Mouse (Mus musculus) limb, embryonic 10.5 days (tissue): ENCODE data around the gene Inf2. TPM values are rescaled to one million over a fixed set of nuclear protein-coding genes. Genes with fewer than 3 reads are reported as not detected.

Source experiments
- DNase-seq: peaks from one replicate; pipeline ENCODE4 v3.0.0-alpha.2; 2017; ENCODE audit warnings: low spot score
- H3K27ac ChIP-seq: fragments of 300-500 bp; sonication (generic); 2 replicates; pipeline ENCODE4 v1.5.1; 2016; ENCODE audit warnings: mild to moderate bottlenecking
- H3K27me3 ChIP-seq: fragments of 300-500 bp; sonication (generic); 2 replicates; pipeline ENCODE4 v1.6.1; 2016; ENCODE audit warnings: low read depth, mild to moderate bottlenecking; ENCODE audit not compliant: poor library complexity, severe bottlenecking
- H3K36me3 ChIP-seq: fragments of 300-500 bp; sonication (generic); 2 replicates; pipeline ENCODE4 v1.6.1; 2016; ENCODE audit warnings: mild to moderate bottlenecking, moderate library complexity
- H3K4me1 ChIP-seq: fragments of 300-500 bp; sonication (generic); 2 replicates; pipeline ENCODE4 v1.6.1; 2016
- H3K4me3 ChIP-seq: fragments of 300-500 bp; sonication (generic); 2 replicates; pipeline ENCODE4 v1.5.1; 2016; ENCODE audit warnings: mild to moderate bottlenecking, moderate library complexity
- H3K9me3 ChIP-seq: fragments of 300-500 bp; sonication (generic); replicated peaks from 2 replicates; pipeline ENCODE4 v1.6.1; 2016; ENCODE audit warnings: mild to moderate bottlenecking
- WGBS: fragments of 180-500 bp; shearing (Covaris S2); methylation state at CpG from one replicate; pipeline ENCODE4 v1.1.7; 2016; 5-methylcytosine and 5-hydroxymethylcytosine counted together
- microRNA-seq: library from miRNA; unstranded; fragments of <30 nt; microRNA quantifications from one replicate; pipeline ENCODE4, GENCODE M21; 2017
- polyA plus RNA-seq: library from polyadenylated mRNA; unstranded; fragments of >200 nt; fragmentation: Nextera tagmentation; extraction: Ambion mirVana; gene quantifications from 2 replicates; pipeline ENCODE4 v1.2.1, GENCODE M21; 2016

Inf2 gene
- polyA plus RNA-seq, 1 experiment from 2014 or later: 1.6 TPM

DNA sequence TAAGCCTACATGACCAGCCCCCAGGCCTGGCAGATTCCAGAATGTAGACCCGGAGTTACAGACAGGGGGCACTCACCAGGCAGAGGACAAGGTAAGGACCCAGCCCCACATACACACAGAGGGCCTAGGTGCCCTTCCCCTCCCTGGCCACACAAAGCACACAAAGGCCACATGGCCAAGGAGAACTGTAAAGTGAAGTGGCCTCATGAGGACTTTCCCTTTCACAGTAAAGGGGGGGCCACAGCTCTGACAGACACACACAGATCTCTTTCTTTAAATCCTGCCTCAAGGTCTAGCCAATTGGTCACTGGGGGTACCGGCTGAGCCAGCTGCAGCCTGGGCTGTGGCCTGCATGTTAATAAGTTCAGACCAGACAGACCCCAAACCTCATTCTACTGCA is 75.5 kb downstream of the Inf2 start:
- no peak for DNase-seq
- Histone ChIP-seq H3K4me3 (no peak overlapping the region), H3K36me3 (peaks cover 100% of the 10 kb centered on the region), H3K27me3 (no peaks in the 10 kb centered on the region), H3K4me1 (peaks cover 25% of the 10 kb centered on the region), H3K9me3 (no peaks in the 10 kb centered on the region), H3K27ac (no peak overlapping the region)
- 71% methylated on average over 2 of the region's 2 CpGs for WGBS

DNA sequence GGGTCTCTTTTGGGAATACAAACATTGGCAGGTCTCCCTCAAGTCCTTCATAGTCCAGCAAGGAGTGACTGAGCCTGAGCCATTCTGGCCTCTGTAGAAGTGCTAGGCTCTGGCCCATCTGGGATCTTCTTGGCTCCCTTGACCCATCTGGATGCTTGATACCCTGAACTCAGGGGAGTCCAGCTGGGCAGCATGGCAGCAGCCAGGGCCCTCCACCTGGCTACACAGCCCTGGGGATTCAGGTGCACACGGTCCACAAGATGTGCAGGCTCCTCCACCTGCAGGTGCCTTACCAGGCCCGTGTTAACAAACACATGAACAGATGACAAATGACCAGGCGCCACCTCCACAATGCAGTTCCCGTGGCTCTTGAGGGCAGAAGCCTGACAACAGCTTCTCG is 76.1 kb downstream of the Inf2 start:
- H3K4me3 ChIP-seq: no peak overlapping the region
- no peaks in the 10 kb centered on the region for H3K9me3 ChIP-seq
- H3K27me3 ChIP-seq: no peaks in the 10 kb centered on the region
- peaks cover 100% of the 10 kb centered on the region for H3K36me3 ChIP-seq
- peaks cover 25% of the 10 kb centered on the region for H3K4me1 ChIP-seq
- 80% methylated on average over 5 of the region's 5 CpGs for WGBS
- H3K27ac ChIP-seq: no peak overlapping the region
- DNase-seq: no peak

Small RNA genes within 50 kb of the gene (microRNA-seq; reads per million reads assigned to microRNA genes)
- gene Mir6939: 1.2 reads per million

Other genes with a start within 250 kb of the Inf2 start
- not detected in 2 replicates for gene A530016L24Rik, start 99.3 kb upstream of the Inf2 start, polyA plus RNA-seq
- gene Tmem179, start 72.0 kb upstream of the Inf2 start, polyA plus RNA-seq: not detected in 2 replicates
- 1.9 and 3.0 TPM in 2 replicates for gene Adssl1, start 31.3 kb downstream of the Inf2 start, polyA plus RNA-seq
- 359 and 361 TPM in 2 replicates for gene Siva1, start 55.9 kb downstream of the Inf2 start, polyA plus RNA-seq
- gene Akt1, start 86.1 kb downstream of the Inf2 start, polyA plus RNA-seq: 59.3 and 82.8 TPM in 2 replicates
- gene Zbtb42, start 90.0 kb downstream of the Inf2 start, polyA plus RNA-seq: 1.4 and 2.7 TPM in 2 replicates
- gene Cep170b, start 131.7 kb downstream of the Inf2 start, polyA plus RNA-seq: 6.7 and 12.3 TPM in 2 replicates
- 2.1 and 3.5 TPM in 2 replicates for gene Pld4, start 171.9 kb downstream of the Inf2 start, polyA plus RNA-seq
- gene Ahnak2, start 213.9 kb downstream of the Inf2 start, polyA plus RNA-seq: 0.15 and 0.18 TPM in 2 replicates
- gene Clba1, start 220.2 kb downstream of the Inf2 start, polyA plus RNA-seq: 7.9 and 8.4 TPM in 2 replicates
- 204 and 206 TPM in 2 replicates for gene Cdca4, start 240.6 kb downstream of the Inf2 start, polyA plus RNA-seq